Mouse (Mus musculus) cerebellum, adult 2 months (tissue): ENCODE data around the gene Igsf3.

Source experiments
- CTCF ChIP-seq: fragments of 200-500 bp; IDR thresholded peaks from 2 replicates; pipeline ENCODE4 v1.5.1; 2011; ENCODE audit warnings: low read depth, mild to moderate bottlenecking, control low read depth, low read length, moderate library complexity, borderline replicate concordance; ENCODE audit not compliant: insufficient read depth
- POLR2A ChIP-seq: fragments of 200-500 bp; IDR thresholded peaks from 2 replicates; pipeline ENCODE4 v1.6.1; 2011; ENCODE audit warnings: low read length, control low read depth, borderline replicate concordance; ENCODE audit not compliant: insufficient read depth

- TF ChIP-seq CTCF (no peak), POLR2A (no peak)
Observed at GRCm38 (mm10) chr3:101398877-101399276, 22.0 kb downstream of the Igsf3 start.
